Mouse (Mus musculus) ES-Bruce4 (cell line): ENCODE measurements around the gene Gas2l3. TPM values are rescaled to one million over a fixed set of nuclear protein-coding genes. Genes with fewer than 3 reads are reported as not detected.
A peak's percentile ranks its signal among the peaks of the same experiment; 100 is the strongest.

Source experiments
- H3K27ac ChIP-seq: 2 replicates; pipeline ENCODE4 v1.5.1; 2012; ENCODE audit warnings: low read length, inconsistent platforms; ENCODE audit not compliant: insufficient read depth
- H3K27me3 ChIP-seq: 2 replicates; pipeline ENCODE4 v1.6.1; 2012; ENCODE audit warnings: mild to moderate bottlenecking, low read length, inconsistent platforms; ENCODE audit not compliant: control insufficient read depth, poor library complexity, insufficient read depth, severe bottlenecking
- H3K36me3 ChIP-seq: 2 replicates; pipeline ENCODE4 v1.6.1; 2012; ENCODE audit warnings: inconsistent platforms, mild to moderate bottlenecking, low read length, moderate library complexity; ENCODE audit not compliant: control insufficient read depth, poor library complexity, insufficient read depth, severe bottlenecking
- H3K4me1 ChIP-seq: one replicate; pipeline ENCODE4 v1.8.1; 2011; ENCODE audit warnings: low read length; ENCODE audit not compliant: control insufficient read depth, insufficient read depth
- H3K4me3 ChIP-seq: 2 replicates; pipeline ENCODE4 v1.5.1; 2011; ENCODE audit warnings: low read depth, mild to moderate bottlenecking, low read length
- H3K9ac ChIP-seq: 2 replicates; pipeline ENCODE4 v1.6.1; 2012; ENCODE audit warnings: low read depth, mild to moderate bottlenecking, inconsistent platforms; ENCODE audit not compliant: poor library complexity, severe bottlenecking
- H3K9me3 ChIP-seq: replicated peaks from 2 replicates; pipeline ENCODE4 v1.6.1; 2012; ENCODE audit warnings: mild to moderate bottlenecking, low read length, inconsistent platforms; ENCODE audit not compliant: control insufficient read depth, poor library complexity, insufficient read depth, severe bottlenecking
- CTCF ChIP-seq: IDR thresholded peaks from one replicate; pipeline ENCODE4 v1.8.1; 2011; ENCODE audit warnings: low read depth, low read length
- EP300 ChIP-seq: IDR thresholded peaks from 2 replicates; pipeline ENCODE4 v1.6.1; 2011; ENCODE audit warnings: low read depth, low read length; ENCODE audit not compliant: insufficient read depth
- POLR2A ChIP-seq: IDR thresholded peaks from one replicate; pipeline ENCODE4 v1.8.1; 2011; ENCODE audit warnings: low read length; ENCODE audit not compliant: insufficient read depth
- polyA plus RNA-seq: library from polyadenylated mRNA; stranded (reverse); fragments of >200 nt; gene quantifications from 2 replicates; pipeline ENCODE4 v1.2.4, GENCODE M21; 2011; ENCODE audit warnings: low read depth; ENCODE audit not compliant: missing spikeins, insufficient read depth, insufficient read length

The Gas2l3 gene
- polyA plus RNA-seq, result 62.7 and 65.0 TPM in 2 replicates

DNA sequence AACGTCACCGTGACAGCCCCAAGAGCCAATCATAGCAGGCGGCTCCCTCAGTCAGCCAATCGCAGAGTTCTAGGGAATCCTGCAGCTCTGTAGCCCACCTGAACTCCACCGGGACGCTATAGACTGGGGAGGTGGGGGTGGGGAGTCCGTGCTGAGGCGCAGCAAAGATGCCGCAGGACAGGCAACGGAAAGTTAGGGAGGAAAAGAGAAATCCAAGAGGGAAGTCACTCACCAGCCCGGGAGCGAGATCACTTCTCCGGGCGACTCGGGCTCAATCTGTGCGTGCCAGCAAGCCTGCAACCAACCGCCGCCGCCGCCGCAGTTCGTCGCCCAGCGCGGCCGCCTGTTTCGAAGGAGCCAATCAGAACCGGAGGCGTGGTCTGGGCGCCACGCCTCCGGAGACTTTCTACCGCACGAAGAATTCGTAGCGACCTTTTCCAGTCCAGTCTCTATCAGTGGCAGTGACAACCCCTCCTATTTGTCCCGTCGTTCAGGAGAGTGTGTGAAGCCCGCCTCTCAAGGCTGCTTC lies at the start of gene Gas2l3:
Gene Gas2l3, minus strand, starts transcription at position 345 of the 529 bp plus-strand sequence.
- no peaks in the 10 kb centered on the region for H3K36me3 ChIP-seq
- H3K27ac ChIP-seq, result peak within 1 kb of the TSS; percentile 32; the same call in 1 of the 2 replicates
- TF ChIP-seq CTCF, result no peak
- peak; percentile 8 for TF ChIP-seq POLR2A
- H3K4me1 ChIP-seq, result no peaks in the 10 kb centered on the region
- peak within 1 kb of the TSS; percentile 78 for H3K9ac ChIP-seq
- H3K9me3 ChIP-seq, result no peaks in the 10 kb centered on the region
- H3K4me3 ChIP-seq, result peak within 1 kb of the TSS; percentile 91
- no peaks in the 10 kb centered on the region for H3K27me3 ChIP-seq

DNA sequence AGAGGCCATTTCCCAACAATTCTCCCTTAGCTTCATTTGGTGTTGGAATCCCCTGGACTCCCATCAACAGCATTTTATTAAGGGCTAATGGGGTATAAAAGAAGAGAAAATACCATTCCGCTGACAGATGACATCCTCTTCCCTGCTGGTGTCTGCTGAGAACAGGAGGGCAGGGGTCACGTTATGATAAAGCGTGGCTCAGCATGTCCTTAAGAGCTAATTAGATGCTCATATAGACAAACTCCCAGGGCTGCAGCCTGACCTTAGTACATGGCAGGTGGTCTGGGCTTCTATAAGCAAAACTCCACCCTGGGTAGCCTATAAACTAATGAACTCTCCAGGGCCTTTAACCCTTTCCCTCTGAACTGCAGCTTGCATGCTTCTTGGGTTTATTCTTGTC lies 47.6 kb upstream of the Gas2l3 start:
- no peaks in the 10 kb centered on the region for H3K9me3 ChIP-seq
- H3K4me1 ChIP-seq, result no peaks in the 10 kb centered on the region
- H3K36me3 ChIP-seq, result no peaks in the 10 kb centered on the region
- no peak overlapping the region for H3K27ac ChIP-seq
- no peak overlapping the region for H3K9ac ChIP-seq
- no peak overlapping the region for H3K4me3 ChIP-seq
- TF ChIP-seq POLR2A (no peak), EP300 (no peak), CTCF (no peak)
- no peaks in the 10 kb centered on the region for H3K27me3 ChIP-seq

DNA sequence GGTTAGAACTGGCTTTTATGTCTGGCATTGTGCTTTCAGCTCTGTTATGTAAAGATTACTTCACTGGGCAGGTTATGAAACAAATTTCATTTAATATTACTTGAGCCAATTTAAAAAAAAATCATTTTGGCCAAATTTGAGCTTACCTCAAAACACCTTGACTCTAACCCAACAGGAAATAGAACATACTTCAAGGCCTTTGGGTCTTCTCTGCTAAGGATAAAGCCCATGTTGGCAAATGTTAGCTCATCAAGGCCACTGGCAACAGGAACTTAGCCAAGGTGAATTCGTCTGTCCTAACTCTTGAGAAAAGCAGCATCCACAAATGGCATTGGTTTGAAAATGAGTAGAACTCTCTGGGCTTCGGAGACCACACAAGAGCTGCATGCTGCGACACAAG lies 46.5 kb upstream of the Gas2l3 start:
- Histone ChIP-seq H3K27me3 (no peaks in the 10 kb centered on the region), H3K4me3 (no peak overlapping the region), H3K36me3 (no peaks in the 10 kb centered on the region), H3K9me3 (no peaks in the 10 kb centered on the region), H3K27ac (no peak overlapping the region), H3K4me1 (no peaks in the 10 kb centered on the region), H3K9ac (no peak overlapping the region)
- TF ChIP-seq EP300 (no peak), POLR2A (no peak), CTCF (no peak)

- Histone ChIP-seq H3K4me3 (no peak overlapping the region), H3K36me3 (no peaks in the 10 kb centered on the region), H3K27ac (no peak overlapping the region), H3K9ac (no peak overlapping the region), H3K9me3 (no peaks in the 10 kb centered on the region), H3K4me1 (no peaks in the 10 kb centered on the region), H3K27me3 (no peaks in the 10 kb centered on the region)
- TF ChIP-seq EP300 (no peak), CTCF (no peak), POLR2A (no peak)
Observed at GRCm38 (mm10) chr10:89489459-89489858, 45.7 kb upstream of the Gas2l3 start.

DNA sequence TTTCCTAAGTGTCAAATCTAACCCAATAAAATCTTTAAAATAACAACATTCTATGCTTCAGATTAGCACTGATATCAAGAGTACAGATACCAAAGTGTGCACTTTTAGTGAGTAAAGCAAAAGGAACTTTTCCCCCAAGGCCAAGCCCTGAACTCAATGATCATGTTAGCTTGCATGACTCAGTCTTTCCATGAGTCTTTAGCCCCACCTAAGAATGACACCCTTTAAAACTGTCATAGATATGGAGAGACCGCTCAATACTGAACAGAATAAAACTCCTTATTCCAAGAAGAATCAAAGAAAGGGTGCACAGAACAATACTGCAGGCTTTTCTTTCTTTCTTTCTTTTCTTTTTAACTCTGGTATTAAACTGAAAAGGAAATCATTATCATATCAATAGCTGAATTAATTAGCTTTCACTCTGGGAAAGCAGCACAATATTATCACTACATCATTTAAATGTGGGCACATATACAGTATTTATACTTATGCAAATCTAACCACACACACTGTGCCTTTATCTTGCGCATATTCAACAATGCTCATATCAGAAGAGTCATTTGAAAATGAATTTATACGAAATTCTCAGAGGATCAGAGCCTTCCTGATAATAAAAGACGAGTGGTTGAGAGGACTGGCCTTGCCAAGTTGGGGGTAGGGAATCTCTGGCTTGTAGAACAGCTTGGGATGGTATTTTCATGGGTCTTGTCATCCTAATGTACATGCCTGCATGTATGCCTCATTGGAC lies 43.4 kb upstream of the Gas2l3 start:
- H3K9ac ChIP-seq, result no peak overlapping the region
- no peak overlapping the region for H3K4me3 ChIP-seq
- no peak overlapping the region for H3K27ac ChIP-seq
- no peaks in the 10 kb centered on the region for H3K9me3 ChIP-seq
- H3K27me3 ChIP-seq, result no peaks in the 10 kb centered on the region; the same call in 1 of the 2 replicates
- H3K4me1 ChIP-seq, result no peaks in the 10 kb centered on the region
- no peaks in the 10 kb centered on the region for H3K36me3 ChIP-seq
- TF ChIP-seq EP300 (no peak), POLR2A (no peak), CTCF (no peak)

DNA sequence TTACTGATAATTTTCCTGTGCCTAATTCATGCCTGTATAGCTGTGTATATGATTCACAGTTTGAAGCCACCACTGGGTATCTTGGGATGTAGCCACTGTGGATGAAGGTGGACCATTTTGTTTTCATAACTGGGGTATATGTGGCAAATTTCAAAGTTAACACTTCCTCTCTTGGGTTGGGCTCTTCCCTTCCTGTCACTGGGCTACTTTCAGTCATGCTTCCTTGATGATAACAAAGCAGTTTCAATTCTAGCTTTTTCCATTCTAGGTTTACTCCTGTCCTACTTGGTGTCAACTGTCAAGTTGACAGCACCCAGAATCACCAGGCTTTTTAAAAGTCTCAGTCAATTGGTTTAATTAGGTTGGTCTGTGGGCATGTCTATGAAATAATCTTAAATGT lies 41.1 kb upstream of the Gas2l3 start:
- Histone ChIP-seq H3K9ac (no peak overlapping the region), H3K27me3 (no peaks in the 10 kb centered on the region; the same call in 1 of the 2 replicates), H3K9me3 (no peaks in the 10 kb centered on the region), H3K4me1 (no peaks in the 10 kb centered on the region), H3K4me3 (no peak overlapping the region), H3K36me3 (no peaks in the 10 kb centered on the region), H3K27ac (no peak overlapping the region)
- TF ChIP-seq POLR2A, result no peak
- TF ChIP-seq EP300, result no peak
- TF ChIP-seq CTCF, result no peak
